Mouse (Mus musculus) brain, embryonic 14.5 days (tissue): ENCODE data around the gene Slc38a9. TPM values are rescaled to one million over a fixed set of nuclear protein-coding genes. Genes with fewer than 3 reads are reported as not detected.
A peak's percentile ranks its signal among the peaks of the same experiment; 100 is the strongest.

Experiments
- DNase-seq: peaks from one replicate; pipeline ENCODE4 v3.0.0-alpha.2; 2011; ENCODE audit warnings: low read depth
- CTCF ChIP-seq: fragments of 200-500 bp; IDR thresholded peaks from 2 replicates; pipeline ENCODE4 v1.5.1; 2012; ENCODE audit warnings: inconsistent platforms, mild to moderate bottlenecking, moderate library complexity, borderline replicate concordance; ENCODE audit not compliant: insufficient read depth, insufficient read length; ENCODE audit errors: extremely low read depth
- POLR2A ChIP-seq: fragments of 200-500 bp; IDR thresholded peaks from 2 replicates; pipeline ENCODE4 v1.6.1; 2012; ENCODE audit warnings: mild to moderate bottlenecking, inconsistent platforms, borderline replicate concordance; ENCODE audit not compliant: poor library complexity, insufficient read depth, insufficient read length, severe bottlenecking; ENCODE audit errors: extremely low read depth
- polyA plus RNA-seq: library from polyadenylated mRNA; depleted of rRNA; stranded (reverse); fragments of >200 nt; gene quantifications from 2 replicates; pipeline ENCODE4 v1.2.3, GENCODE M21; 2012

The Slc38a9 gene
- polyA plus RNA-seq, 1 experiment = 21.2 TPM

DNA sequence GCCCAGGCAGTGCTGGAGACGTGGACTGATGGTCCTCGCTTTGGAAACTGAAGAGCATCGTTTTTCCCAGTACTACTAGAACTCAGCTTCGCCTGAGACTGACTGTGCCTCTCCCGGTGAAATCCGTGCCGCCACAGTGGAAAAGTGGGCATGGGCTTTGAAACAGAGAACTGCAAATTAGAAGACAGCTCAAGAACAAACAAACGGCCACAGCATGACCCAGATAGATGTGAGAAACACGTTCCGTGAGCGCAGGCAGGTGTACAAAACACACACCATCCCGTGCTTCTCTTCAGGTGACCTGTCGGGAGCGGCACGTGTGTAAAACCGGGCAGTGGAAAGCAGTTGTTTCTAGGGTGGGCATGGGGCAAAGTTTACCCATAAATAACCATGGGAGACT, 77.5 kb downstream of the Slc38a9 start:
- TF ChIP-seq CTCF (no peak), POLR2A (no peak)
- no peak for DNase-seq

DNA sequence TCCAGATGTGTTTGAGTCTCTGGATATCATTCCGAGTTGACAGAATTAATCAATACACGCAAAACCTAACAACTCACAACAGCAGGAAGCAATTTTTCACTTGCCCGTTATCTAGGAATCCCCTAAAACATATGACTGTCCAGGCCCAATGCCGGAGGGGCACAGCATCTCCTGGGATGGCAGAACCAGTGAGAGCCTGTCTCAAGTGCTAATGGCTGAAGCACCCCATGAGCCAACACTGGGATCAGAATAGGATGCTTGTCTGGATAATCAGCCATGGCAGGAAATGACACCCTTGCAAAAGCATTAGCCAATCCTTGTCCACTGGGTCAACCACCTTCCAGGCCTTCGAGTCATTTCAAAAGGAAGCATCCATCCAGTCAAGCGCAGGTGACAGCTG, 79.5 kb downstream of the Slc38a9 start:
- TF ChIP-seq CTCF = no peak
- no peak for TF ChIP-seq POLR2A
- no peak for DNase-seq

DNA sequence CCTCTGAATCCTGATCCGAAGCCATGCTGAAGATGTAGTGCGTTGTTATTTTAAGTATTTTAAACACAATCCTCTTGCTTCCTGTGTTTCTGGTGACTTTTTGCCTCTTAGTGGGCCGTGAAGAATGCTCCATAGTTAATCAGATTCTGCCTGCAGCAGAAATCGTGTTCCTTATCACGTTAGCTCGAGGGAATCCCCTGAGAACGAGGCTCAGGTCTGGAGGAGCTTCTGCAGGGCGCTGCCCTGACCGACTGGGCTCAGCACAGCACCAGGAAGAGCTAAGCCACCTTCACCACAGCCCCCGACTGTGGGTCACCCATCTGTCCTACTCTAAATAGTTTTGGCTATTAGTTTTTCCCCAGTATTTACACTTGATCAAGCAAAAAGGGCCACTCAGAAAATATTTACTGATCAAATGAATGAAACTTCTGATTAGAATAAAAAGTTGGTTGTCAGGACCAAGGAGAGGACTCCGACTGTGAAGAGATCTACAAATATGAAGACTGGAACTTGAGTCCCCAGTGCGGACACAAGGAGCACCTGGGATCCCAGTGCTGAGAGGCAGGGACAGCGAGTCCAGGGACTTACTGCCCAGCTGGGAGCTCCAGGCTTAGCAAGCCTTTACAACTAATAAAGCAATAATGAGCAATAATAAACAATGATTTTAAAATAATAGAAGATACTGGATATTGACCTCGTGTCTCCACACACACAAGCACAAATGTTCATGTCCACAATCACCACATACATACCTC, 81.7 kb downstream of the Slc38a9 start:
- no peak for DNase-seq
- TF ChIP-seq CTCF (no peak), POLR2A (no peak)

DNA sequence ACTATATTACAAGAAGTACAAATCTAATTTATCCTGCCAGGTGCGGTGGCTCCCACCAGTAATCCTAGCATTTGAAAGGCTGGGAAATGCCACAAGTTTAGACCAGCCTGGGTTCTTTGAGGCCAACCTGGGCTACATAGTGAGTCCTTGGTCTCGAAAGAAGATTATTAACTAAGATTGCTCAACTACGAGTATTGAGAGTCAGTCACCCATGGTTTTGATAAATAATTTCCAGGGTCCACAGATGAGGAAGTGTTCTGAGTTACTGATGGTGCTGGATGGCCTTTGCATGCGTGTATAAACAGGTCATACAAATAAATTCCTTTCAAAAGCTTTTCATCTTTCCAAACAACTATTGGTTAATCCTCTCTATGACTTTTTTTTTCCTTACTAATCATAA, 83.1 kb downstream of the Slc38a9 start:
- no peak for DNase-seq
- TF ChIP-seq CTCF = no peak

DNA sequence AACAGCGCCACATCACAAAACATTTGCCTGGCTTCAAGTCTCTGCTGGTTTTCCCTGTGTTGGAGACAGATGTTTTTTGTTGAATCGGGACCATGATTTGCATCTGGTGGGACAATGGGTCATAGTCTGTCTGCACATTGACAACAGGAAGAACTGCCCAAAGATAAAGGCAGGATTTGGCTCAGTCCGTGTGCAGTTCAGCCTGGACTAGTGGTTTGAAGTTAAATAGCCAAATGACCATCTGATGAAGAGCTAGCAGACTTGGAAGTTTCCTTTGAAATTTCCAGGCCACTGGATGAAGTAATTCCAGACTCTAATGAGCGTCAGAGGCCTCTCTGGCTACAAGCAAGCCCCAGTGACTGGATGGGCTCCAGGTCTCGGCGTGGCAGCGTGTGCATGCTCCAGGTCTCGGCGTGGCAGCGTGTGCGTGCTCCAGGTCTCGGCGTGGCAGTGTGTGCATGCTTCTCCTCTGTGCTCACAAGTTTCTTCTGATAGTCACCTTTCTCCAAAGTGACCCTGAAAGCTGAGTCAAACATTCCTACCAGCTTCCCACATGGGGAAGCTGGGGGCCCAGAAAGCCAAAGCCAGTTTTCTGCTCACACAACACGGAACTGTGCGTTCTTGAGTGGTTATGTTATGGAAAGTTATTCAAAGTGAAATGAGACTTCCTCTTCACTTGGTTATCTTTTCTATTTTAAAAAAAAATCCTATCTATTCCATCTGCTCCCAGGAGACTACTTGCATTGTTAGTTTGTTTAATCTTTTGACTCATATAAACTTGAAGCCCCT, 83.7 kb downstream of the Slc38a9 start:
- no peak for TF ChIP-seq CTCF
- no peak for TF ChIP-seq POLR2A
- no peak for DNase-seq

DNA sequence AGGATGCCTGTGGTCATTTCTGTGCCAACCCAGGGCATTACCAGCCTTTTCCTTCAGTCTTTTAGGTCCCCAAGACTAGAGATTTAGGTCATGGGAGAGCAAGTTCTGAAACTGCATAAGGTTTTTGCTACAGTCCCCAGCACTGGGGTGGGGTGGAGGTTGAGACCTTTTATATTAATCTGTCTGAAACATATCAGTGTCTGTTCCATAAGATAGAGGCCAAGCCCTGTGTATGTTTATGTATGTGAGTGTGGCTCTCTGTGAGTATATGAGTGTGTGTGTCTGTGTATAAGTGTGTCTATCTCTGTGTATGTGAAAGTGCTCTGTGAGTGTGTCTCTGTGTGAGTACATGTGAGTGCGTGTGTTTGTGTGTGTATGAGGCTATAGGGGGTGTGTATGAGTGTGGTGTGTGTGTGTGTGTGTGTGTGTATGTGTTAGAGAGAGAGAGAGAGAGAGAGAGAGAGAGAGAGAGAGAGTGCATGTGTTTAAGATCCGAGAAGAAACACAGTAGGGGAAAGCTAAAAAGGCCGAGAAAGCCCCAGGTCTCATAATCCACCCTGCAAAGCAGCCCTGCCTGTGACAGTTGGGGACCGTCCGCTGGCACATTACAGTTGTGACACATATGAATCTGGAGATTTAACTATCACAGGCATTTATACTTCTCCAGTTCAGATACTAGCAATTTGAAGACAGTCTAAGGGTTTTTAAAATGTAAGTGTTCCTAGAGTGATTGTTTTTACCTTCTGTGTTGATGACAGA, 85.6 kb downstream of the Slc38a9 start:
- TF ChIP-seq CTCF (no peak), POLR2A (no peak)
- no peak for DNase-seq

DNA sequence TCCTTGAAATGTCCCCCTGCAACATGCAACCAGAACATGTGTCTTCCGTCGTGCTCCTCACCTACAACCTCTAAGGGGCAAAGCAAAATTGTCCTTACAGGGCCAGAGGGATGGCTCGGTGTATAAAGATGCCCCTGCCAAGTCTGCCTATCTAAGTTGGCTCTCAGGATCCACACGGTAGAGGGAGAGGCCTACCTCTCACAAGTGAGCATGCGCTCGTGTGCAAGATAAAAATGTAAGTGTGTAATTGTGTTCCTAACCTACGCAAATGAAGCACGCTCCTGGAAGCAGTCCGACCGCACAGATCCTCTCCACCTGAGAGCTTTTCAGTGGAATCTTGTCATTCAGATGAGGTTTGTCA, 86.1 kb downstream of the Slc38a9 start:
- DNase-seq = no peak
- TF ChIP-seq POLR2A (no peak), CTCF (no peak)

DNA sequence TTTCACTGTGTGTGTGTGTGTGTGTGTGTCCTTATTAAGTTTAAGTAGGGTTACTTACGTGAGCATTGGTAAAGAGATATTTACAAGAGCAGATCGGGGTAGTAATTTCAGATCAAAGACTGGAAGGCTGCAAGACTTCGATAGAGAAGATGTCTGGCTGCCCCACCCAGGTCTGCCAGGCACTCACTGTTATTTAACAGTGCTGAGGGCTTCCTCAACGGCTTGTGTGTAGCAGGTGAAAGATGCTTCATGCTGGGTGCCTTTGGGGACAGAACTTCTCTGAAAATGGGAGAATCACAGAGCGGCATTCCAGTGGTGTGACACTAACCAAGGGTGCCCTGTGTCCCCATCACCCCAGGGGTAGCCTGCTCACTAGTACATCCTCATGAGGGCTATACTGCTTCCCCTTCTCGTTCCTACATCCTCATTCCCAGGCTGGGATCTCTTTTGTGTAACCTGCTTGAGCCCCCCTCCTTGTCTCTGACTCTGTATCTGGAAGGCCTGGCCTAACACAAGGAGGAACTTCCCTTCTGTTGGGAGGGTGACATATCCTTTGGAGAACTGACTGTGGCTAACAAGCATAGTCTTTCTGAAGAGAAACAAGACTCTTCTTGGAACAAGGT, 87.4 kb downstream of the Slc38a9 start:
- DNase-seq = no peak
- TF ChIP-seq CTCF (no peak), POLR2A (no peak)

DNA sequence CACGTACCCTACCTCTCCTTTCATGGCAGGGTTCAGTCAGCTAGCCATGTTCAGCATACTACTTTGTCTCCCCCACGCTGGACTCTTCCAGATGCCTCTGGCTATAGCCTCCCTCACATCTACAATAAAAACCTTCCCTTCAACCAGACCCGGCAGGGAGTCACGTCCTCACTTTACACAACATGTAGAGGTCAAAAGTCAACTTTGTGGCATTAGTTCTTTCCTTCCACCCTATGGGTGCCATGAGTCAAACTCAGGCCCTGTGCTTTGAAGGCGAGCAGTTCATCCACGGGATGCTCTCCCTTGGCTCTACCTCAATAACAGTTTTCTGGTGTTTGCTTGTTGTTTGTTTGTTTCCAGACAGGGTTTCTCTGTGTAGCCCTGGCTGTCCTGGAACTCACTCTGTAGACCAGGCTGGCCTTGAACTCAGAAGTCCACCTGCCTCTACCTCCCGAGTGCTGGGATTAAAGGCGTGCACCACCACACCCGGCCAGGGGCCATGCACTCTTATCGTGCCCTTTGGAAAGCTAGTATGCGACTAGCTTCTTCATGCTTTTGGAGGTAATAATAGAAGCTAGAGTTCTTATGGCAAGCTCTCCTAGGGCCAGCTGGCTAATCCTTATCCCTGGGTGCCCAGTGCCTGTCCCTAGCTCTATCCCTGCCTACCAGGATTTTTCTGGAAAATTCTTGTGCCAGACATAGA, 88.4 kb downstream of the Slc38a9 start:
- DNase-seq = no peak
- TF ChIP-seq CTCF = no peak
- no peak for TF ChIP-seq POLR2A

DNA sequence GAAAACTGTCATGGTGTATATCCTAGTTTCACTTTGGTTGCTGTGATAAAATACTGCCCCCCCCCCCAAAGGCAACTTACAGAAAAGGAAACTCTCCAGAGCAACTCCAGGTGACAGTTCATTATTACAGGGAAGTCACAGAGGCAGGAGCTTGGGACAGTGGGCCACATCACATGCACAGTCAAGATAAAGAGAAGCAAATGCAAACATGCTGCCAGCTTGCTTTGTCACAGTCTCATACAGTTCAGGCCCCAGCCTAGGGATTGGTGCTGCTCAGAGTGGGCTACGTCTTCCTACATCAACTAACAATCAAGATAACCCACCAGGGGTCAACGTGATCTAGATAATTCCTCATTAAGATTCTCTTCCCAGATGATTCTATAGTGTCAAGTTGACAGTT, 89.3 kb downstream of the Slc38a9 start:
- no peak for TF ChIP-seq POLR2A
- no peak for TF ChIP-seq CTCF
- DNase-seq = no peak

DNA sequence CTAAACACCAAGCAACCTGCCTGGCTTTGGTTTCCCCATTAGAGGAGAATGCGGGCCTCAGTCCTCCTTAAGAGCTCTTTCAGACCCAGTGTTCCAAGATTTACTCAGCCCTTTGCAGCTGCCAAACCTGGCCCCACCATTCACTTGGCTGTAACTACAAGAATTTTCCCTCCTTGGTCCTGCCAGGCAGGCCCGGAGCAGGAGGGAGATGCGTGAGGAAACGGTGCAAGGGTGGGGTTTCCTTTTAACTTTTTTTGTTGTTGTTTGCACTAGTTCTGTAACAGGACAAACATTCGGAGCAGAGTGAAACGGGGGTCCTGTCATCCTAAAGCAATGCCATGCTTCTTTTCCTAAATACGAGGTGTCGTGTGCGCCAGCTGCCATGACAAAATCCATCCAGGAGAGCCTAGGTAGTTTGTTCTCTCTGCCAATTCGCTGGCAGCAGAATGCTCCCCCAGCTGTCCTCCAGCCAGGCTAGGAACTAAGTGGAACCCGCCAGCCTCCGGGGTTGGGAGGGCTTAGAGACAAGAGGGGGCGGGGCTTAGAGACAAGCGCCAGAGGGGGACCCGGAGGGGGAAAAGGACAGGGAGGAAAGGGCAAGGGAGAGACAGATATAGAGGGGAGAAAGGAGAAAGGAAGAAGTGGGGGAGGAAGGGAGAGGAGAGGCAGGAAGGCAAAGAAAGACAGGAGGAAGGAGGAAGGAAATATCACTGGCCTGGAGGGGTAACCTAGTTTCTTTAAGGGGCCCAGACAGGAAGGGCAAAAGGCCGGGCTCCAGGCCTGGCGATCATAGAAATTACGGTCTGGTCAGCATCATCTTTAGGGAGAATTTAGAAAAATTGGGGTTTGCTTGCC, 91.1 kb downstream of the Slc38a9 start:
- DNase-seq = peak; percentile 86
- TF ChIP-seq POLR2A (no peak), CTCF (no peak)
